Mouse (Mus musculus) heart, embryonic 15.5 days (tissue): Measurements from ENCODE around the gene Icam1. TPM values are rescaled to one million over a fixed set of nuclear protein-coding genes. Genes with fewer than 3 reads are reported as not detected.

Source experiments
- ATAC-seq: fragments of 200-750 bp; cut with Nextera tagmentation; replicated peaks from 2 replicates; pipeline ENCODE4 v1.8.0; 2017; ENCODE audit warnings: low read depth, moderate TSS enrichment; ENCODE audit not compliant: insufficient number of reproducible peaks, insufficient read depth, low FRiP score
- H3K27ac ChIP-seq: fragments of 300-500 bp; sonication (generic); 2 replicates; pipeline ENCODE4 v1.5.1; 2015; ENCODE audit warnings: mild to moderate bottlenecking, inconsistent platforms
- H3K27me3 ChIP-seq: fragments of 300-500 bp; sonication (generic); 2 replicates; pipeline ENCODE4 v1.6.1; 2015; ENCODE audit warnings: inconsistent platforms
- H3K36me3 ChIP-seq: fragments of 300-500 bp; sonication (generic); 2 replicates; pipeline ENCODE4 v1.6.1; 2015; ENCODE audit warnings: mild to moderate bottlenecking, inconsistent platforms
- H3K4me1 ChIP-seq: fragments of 300-500 bp; sonication (generic); replicated peaks from 2 replicates; pipeline ENCODE4 v1.6.1; 2015; ENCODE audit warnings: inconsistent platforms
- H3K4me2 ChIP-seq: fragments of 300-500 bp; sonication (generic); 2 replicates; pipeline ENCODE4 v1.6.1; 2015; ENCODE audit warnings: inconsistent platforms, mild to moderate bottlenecking, moderate library complexity
- H3K4me3 ChIP-seq: fragments of 300-500 bp; sonication (generic); 2 replicates; pipeline ENCODE4 v1.5.1; 2015; ENCODE audit warnings: mild to moderate bottlenecking, inconsistent platforms
- H3K9ac ChIP-seq: fragments of 300-500 bp; sonication (generic); 2 replicates; pipeline ENCODE4 v1.6.1; 2015; ENCODE audit warnings: mild to moderate bottlenecking, inconsistent platforms
- H3K9me3 ChIP-seq: fragments of 300-500 bp; sonication (generic); replicated peaks from 2 replicates; pipeline ENCODE4 v1.6.1; 2016; ENCODE audit warnings: inconsistent platforms
- WGBS: fragments of 180-500 bp; shearing (Covaris S2); methylation state at CpG from one replicate; pipeline ENCODE4 v1.1.7; 2015; ENCODE audit warnings: mixed read lengths; 5-methylcytosine and 5-hydroxymethylcytosine counted together
- microRNA counts: library from miRNA; unstranded; fragments of <30 nt; microRNA quantifications from one replicate; lab custom pipeline; 2016
- microRNA-seq: library from miRNA; unstranded; fragments of <30 nt; microRNA quantifications from one replicate; pipeline ENCODE4, GENCODE M21; 2016
- polyA plus RNA-seq: library from polyadenylated mRNA; unstranded; fragments of >200 nt; fragmentation: Nextera tagmentation; extraction: Ambion mirVana; gene quantifications from 2 replicates; pipeline ENCODE4 v1.2.1, GENCODE M21; 2015

Gene Icam1
- polyA plus RNA-seq, 1 experiment from 2014 or later: 13.2 TPM

DNA sequence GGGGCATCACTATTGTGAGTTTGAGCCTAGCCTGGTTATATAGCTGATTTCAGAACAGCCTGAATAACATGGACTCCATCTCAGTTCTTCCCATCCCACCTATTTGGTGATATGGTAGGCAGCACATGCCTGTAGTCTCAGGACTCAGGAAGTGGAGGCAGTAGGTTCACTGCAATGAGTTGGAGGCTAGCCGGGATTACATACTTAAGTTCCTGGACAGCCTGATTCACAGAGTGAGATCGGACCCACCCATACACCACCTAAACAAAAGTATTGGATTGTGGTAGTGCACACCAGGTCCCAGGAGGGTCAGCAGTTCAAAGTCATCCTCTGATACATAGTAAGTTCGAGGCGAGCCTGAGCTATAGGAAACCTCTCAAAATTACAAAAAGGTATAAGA, 56.9 kb downstream of the Icam1 start:
- Histone ChIP-seq H3K9me3 (no peaks in the 10 kb centered on the region), H3K9ac (peak overlapping the region; percentile 82), H3K4me3 (peak overlapping the region; percentile 74), H3K4me2 (peak overlapping the region; percentile 78), H3K27ac (no peak overlapping the region; the same call in 1 of the 2 replicates), H3K36me3 (peaks cover 28% of the 10 kb centered on the region), H3K4me1 (peaks cover 15% of the 10 kb centered on the region), H3K27me3 (no peaks in the 10 kb centered on the region)
- ATAC-seq: no peak
- 5% methylated on average over 4 of the region's 4 CpGs for WGBS

DNA sequence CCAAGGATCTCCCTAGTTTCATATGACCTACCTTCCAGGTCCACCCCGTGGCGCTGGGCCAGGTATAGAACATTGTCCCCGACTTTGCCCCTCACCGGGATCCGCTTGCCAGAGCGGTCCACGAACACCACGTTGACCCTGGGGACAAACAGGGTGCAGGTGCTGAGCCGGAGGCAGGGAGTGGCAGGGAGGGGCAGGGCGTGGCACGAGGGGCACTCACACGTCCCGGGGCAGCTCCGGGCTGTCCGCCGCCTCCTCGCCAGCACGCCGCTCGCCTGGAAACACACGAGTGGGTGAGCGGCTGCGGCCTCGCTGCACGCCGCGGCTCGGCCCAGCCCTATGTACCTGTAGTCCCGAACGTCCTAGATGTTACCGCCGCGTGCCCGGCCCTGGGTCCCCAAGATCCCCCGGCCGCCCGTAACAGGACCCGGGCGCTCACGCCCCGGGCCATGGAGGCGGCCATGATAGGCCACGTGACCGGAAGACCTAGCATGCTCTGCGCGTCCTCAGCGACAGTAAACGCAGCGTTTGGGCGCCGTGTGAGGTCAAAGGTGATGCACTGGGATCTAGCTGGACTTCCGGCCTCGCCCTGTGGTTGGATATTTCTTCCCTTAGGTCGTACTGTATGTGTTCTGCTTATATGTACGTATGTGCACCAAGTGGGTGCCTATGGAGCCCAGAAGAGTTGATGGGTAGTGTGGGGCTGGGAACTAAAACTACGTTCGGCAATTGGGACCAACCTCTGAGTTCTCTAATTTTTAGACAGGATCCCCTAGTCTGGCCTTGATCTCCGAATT, 57.5 kb downstream of the Icam1 start, which contains the start of the genes Gm49373 and Fdx1l:
Gene Gm49373, minus strand, starts transcription at position 53 of the 797 bp plus-strand sequence.
Gene Fdx1l, minus strand, starts transcription at position 571 of the 797 bp plus-strand sequence.
- Histone ChIP-seq H3K9me3 (no peaks in the 10 kb centered on the region), H3K27ac (peak within 1 kb of the TSS; percentile 60), H3K36me3 (peaks cover 31% of the 10 kb centered on the region), H3K4me1 (peaks cover 15% of the 10 kb centered on the region), H3K4me2 (peak within 1 kb of the TSS; percentile 78), H3K27me3 (no peaks in the 10 kb centered on the region), H3K9ac (peak within 1 kb of the TSS; percentile 82), H3K4me3 (peak within 1 kb of the TSS; percentile 74)
- 4% methylated on average over 58 of the region's 58 CpGs for WGBS
- peak; percentile 92 for ATAC-seq

DNA sequence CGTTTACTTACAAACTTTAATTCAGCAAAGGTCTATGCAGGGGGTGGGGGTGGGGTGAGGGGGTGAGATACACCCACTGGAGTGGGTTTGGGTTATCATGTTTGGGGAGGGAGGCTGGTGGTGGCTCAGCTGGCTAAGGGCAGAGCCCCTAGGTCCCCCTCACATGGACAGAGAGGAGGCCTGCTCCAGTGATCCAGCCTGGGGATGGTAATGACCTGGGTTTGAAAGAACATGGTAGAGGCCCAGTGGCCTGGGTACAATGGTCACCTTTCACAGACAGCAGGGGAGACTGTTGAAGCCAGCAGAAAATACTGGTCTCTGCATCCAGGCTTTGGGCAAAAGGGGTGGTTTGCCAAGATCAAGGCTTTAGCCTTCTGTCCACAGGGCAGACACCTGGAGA, 58.4 kb downstream of the Icam1 start:
- ATAC-seq: no peak
- peaks cover 15% of the 10 kb centered on the region for H3K4me1 ChIP-seq
- no peak overlapping the region for H3K9ac ChIP-seq
- 76% methylated on average over 1 of the region's 1 CpGs for WGBS
- no peaks in the 10 kb centered on the region for H3K9me3 ChIP-seq
- no peak overlapping the region for H3K4me3 ChIP-seq
- no peak overlapping the region for H3K4me2 ChIP-seq
- no peaks in the 10 kb centered on the region for H3K27me3 ChIP-seq
- peak overlapping the region; percentile 60; the same call in 1 of the 2 replicates for H3K27ac ChIP-seq
- H3K36me3 ChIP-seq: peaks cover 41% of the 10 kb centered on the region

DNA sequence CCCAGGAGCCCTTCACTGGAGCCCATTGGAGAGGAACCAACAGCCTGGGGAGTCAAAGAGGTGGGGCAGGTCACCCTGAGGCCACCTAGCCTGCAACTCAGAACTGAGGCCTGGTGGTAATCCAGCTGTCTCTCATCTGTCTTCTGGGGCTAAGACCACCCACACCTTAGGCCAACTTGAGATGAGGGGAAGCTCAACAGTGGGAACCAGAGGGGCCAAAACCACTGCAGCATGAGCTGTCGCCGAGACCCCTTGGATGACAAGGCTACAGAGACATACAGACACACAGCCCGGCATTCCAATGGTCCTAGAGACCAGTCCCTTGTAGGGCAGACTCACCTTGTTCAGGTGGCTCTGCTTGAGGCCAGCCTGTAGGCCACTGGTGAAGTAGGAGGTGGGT, 59.8 kb downstream of the Icam1 start:
- no peaks in the 10 kb centered on the region for H3K27me3 ChIP-seq
- H3K4me1 ChIP-seq: peaks cover 15% of the 10 kb centered on the region
- WGBS: 80% methylated on average over 3 of the region's 3 CpGs
- no peak overlapping the region for H3K4me2 ChIP-seq
- no peak overlapping the region for H3K27ac ChIP-seq
- no peak overlapping the region for H3K4me3 ChIP-seq
- no peaks in the 10 kb centered on the region for H3K9me3 ChIP-seq
- ATAC-seq: no peak
- H3K36me3 ChIP-seq: peaks cover 55% of the 10 kb centered on the region
- H3K9ac ChIP-seq: no peak overlapping the region

MicroRNA genes within 50 kb of the gene (microRNA counts, 519-probe panel; counts per million panel counts)
- microRNA mmu-miR-1900 (lab: Ali Mortazavi, UCI): 2,776 counts per million, percentile 66 among the panel's probes with 10 or more counts

Small RNA genes within 50 kb of the gene (microRNA-seq; reads per million reads assigned to microRNA genes)
- gene Mir1900 (not detected), gene Mir7082 (not detected)

Other genes with a start within 250 kb of the Icam1 start
- 1.1 and 3.2 TPM in 2 replicates for gene Col5a3, start 200.9 kb upstream of the Icam1 start, polyA plus RNA-seq
- gene Rdh8, start 197.5 kb upstream of the Icam1 start, polyA plus RNA-seq: not detected in 2 replicates
- 7.1 and 13.4 TPM in 2 replicates for gene A230050P20Rik, start 147.3 kb upstream of the Icam1 start, polyA plus RNA-seq
- 2.0 and 3.3 TPM in 2 replicates for gene Angptl6, start 136.3 kb upstream of the Icam1 start, polyA plus RNA-seq
- 31.1 and 40.4 TPM in 2 replicates for gene Ppan, start 127.8 kb upstream of the Icam1 start, polyA plus RNA-seq
- gene Eif3g, start 117.4 kb upstream of the Icam1 start, polyA plus RNA-seq: 183 and 207 TPM in 2 replicates
- gene Dnmt1, start 56.1 kb upstream of the Icam1 start, polyA plus RNA-seq: 41.7 and 61.2 TPM in 2 replicates
- 16.9 and 26.6 TPM in 2 replicates for gene S1pr2, start 39.2 kb upstream of the Icam1 start, polyA plus RNA-seq
- 136 and 147 TPM in 2 replicates for gene Mrpl4, start 13.2 kb upstream of the Icam1 start, polyA plus RNA-seq
- 1.9 and 2.8 TPM in 2 replicates for gene Icam4, start 13.4 kb downstream of the Icam1 start, polyA plus RNA-seq
- 0.04 and 0.13 TPM in 2 replicates for gene Icam5, start 16.1 kb downstream of the Icam1 start, polyA plus RNA-seq
- 0.42 TPM in 1 of 2 replicates, not detected in the other for gene Zglp1, start 51.1 kb downstream of the Icam1 start, polyA plus RNA-seq
- 0.26 and 0.79 TPM in 2 replicates for gene Gm49373, start 57.1 kb downstream of the Icam1 start, polyA plus RNA-seq
- 42.9 and 52.3 TPM in 2 replicates for gene Fdx1l, start 57.6 kb downstream of the Icam1 start, polyA plus RNA-seq
- 1.1 and 2.3 TPM in 2 replicates for gene Gm38431, start 76.0 kb downstream of the Icam1 start, polyA plus RNA-seq
- 33.5 and 53.2 TPM in 2 replicates for gene Raver1, start 76.0 kb downstream of the Icam1 start, polyA plus RNA-seq
- 12.2 and 16.6 TPM in 2 replicates for gene Tyk2, start 115.3 kb downstream of the Icam1 start, polyA plus RNA-seq
- 203 and 229 TPM in 2 replicates for gene Cdc37, start 134.0 kb downstream of the Icam1 start, polyA plus RNA-seq
- 13.0 and 13.5 TPM in 2 replicates for gene Pde4a, start 149.7 kb downstream of the Icam1 start, polyA plus RNA-seq
- 43.4 and 56.9 TPM in 2 replicates for gene Keap1, start 223.4 kb downstream of the Icam1 start, polyA plus RNA-seq
- 0.05 and 0.11 TPM in 2 replicates for gene S1pr5, start 232.5 kb downstream of the Icam1 start, polyA plus RNA-seq
- gene Atg4d, start 249.3 kb downstream of the Icam1 start, polyA plus RNA-seq: 48.5 and 50.9 TPM in 2 replicates